ENCODE assay signal across 1 mouse cellular context in the genomic region with DNA sequence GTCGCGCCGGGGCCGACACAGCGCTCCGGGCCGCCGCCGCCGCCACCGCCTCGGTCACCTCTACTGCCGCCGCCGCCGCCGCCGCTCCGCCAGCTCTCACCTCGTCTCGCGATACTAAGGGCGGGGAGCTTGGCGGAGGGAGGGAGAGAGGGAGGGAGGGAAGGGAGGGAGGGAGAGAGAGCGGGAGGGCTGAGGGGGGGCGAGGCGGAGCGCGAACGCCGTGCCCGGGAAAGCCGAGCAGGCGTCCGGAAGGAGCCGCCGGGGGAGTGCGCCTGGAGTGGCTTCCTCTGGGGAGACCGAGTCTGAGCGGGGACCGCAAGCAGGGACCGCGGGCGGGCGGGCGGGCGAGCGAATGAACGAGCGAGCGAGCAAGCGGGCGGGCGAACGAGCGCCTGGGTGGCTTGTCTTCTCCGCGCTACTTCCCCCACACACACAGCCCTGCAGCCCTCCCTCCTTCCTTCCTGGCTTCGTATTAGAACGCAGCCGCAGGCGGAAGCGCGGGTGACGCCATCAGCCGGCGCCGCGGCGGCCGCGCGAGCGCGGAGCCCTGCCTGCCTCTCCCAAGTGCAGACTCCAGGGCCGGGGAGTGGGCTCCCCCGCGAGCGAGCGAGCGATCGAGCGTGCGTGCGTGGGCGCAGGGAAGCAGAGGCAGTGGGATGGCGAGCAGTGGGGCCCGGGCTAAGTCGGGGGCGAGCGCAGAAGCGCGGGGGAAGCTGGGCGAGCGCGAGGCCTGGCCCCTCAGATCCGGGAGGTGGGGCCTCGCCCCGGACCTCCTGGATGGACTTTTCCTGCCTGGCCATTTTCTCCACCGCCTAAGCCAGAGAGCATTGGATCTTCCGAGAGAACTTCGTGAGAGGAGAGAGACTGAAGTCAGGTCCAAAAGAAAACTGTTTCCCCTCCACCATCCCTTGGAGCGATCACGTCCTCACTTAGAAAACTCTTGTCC.
TF ChIP-seq lines count a peak whose summit lies in the region.

Gene Ankrd17 (minus strand): TSS at position 457 of the 946 bp plus-strand sequence.

TF ChIP-seq in CH12.LX, 34 proteins besides CTCF, POLR2A, EP300 and RAD21 (continued from another document):
- no peak for TF ChIP-seq PAX5 (IDR thresholded peaks at IDR 0.05; ENCODE audit: low read length)
- TF ChIP-seq USF1 (IDR thresholded peaks at IDR 0.05; ENCODE audit: low read depth, low read length): no peak
- TF ChIP-seq CHD1 (IDR thresholded peaks at IDR 0.05; ENCODE audit: low read depth, low read length): peak; percentile 89
- peak; percentile 91 for TF ChIP-seq CHD2 (IDR thresholded peaks at IDR 0.05; ENCODE audit: low read length)
- TF ChIP-seq SIN3A (IDR thresholded peaks at IDR 0.05; ENCODE audit: low read length): peak; percentile 95
- TF ChIP-seq RCOR1 (conservative IDR thresholded peaks at IDR 0.05; ENCODE audit: low read depth, low read length): no peak
- TF ChIP-seq NELFE (IDR thresholded peaks at IDR 0.05; ENCODE audit: low read depth, low read length): peak; percentile 93
- TF ChIP-seq ZC3H11A (IDR thresholded peaks at IDR 0.05; ENCODE audit: low read depth, low read length): no peak
- peak; percentile 86 for TF ChIP-seq ZMIZ1 (IDR thresholded peaks at IDR 0.05; ENCODE audit: low read depth, low read length)
- TF ChIP-seq MAX (IDR thresholded peaks at IDR 0.05; ENCODE audit: low read length): no peak
- TF ChIP-seq MAZ (IDR thresholded peaks at IDR 0.05; ENCODE audit: low read depth, low read length): peak; percentile 92
- no peak for TF ChIP-seq USF2 (conservative IDR thresholded peaks at IDR 0.05; ENCODE audit: low read depth, low read length)
- 0 out of 2 replicates have a peak, but pooled peaks have one; percentile 16 for TF ChIP-seq E2F4 (IDR thresholded peaks at IDR 0.05; ENCODE audit: insufficient replicate concordance, low read depth, low read length)
- no peak for TF ChIP-seq JUND (conservative IDR thresholded peaks at IDR 0.05; ENCODE audit: low read depth, low read length)
- no peak for TF ChIP-seq JUN (IDR thresholded peaks at IDR 0.05; ENCODE audit: insufficient read depth, low read depth, low read length)
- peak; percentile 92 for TF ChIP-seq ELF1 (IDR thresholded peaks at IDR 0.05; ENCODE audit: low read depth, low read length)
- TF ChIP-seq MEF2A (IDR thresholded peaks at IDR 0.05; ENCODE audit: borderline replicate concordance, low read depth, low read length): peak; percentile 61; the same call in 1 of the 2 replicates
- 0 out of 2 replicates have a peak, but pooled peaks have one; percentile 5 for TF ChIP-seq BHLHE40 (IDR thresholded peaks at IDR 0.05; ENCODE audit: low read depth, low read length)
- peak; percentile 77 for TF ChIP-seq NRF1 (IDR thresholded peaks at IDR 0.05; ENCODE audit: low read depth, low read length)
- TF ChIP-seq SMC3 (IDR thresholded peaks at IDR 0.05; ENCODE audit: low read depth, low read length): no peak
- no peak for TF ChIP-seq ETS1 (conservative IDR thresholded peaks at IDR 0.05; ENCODE audit: low read depth, low read length)
- 0 out of 2 replicates have a peak, but pooled peaks have one; percentile 48 for TF ChIP-seq TBP (conservative IDR thresholded peaks at IDR 0.05; ENCODE audit: low read depth, low read length)
- no peak for TF ChIP-seq MAFK (IDR thresholded peaks at IDR 0.05; ENCODE audit: insufficient replicate concordance, low read length)
- peak; percentile 85 for TF ChIP-seq HCFC1 (IDR thresholded peaks at IDR 0.05; ENCODE audit: low read depth, low read length)
- TF ChIP-seq ZKSCAN1 (IDR thresholded peaks at IDR 0.05; ENCODE audit: borderline replicate concordance, low read depth, low read length): no peak; the same call in 1 of the 2 replicates
- TF ChIP-seq ZNF384 (IDR thresholded peaks at IDR 0.05; ENCODE audit: low read depth, low read length): no peak
- peak; percentile 43; the same call in 1 of the 2 replicates for TF ChIP-seq UBTF (IDR thresholded peaks at IDR 0.05; ENCODE audit: low read depth, low read length)
- peak; percentile 80; the same call in 1 of the 2 replicates for TF ChIP-seq KAT2A (IDR thresholded peaks at IDR 0.05; ENCODE audit: insufficient replicate concordance, low read length)
- TF ChIP-seq POLR2AphosphoS2 (IDR thresholded peaks at IDR 0.05; ENCODE audit: low read depth, low read length): peak; percentile 79; the same call in 1 of the 2 replicates
- peak; percentile 25 for TF ChIP-seq IRF4 (IDR thresholded peaks at IDR 0.05; ENCODE audit: low read depth, low read length)
- peak; percentile 86 for TF ChIP-seq TCF12 (IDR thresholded peaks at IDR 0.05; ENCODE audit: low read depth, low read length)
